Mouse (Mus musculus) hindbrain, embryonic 14.5 days (tissue): ENCODE measurements around the gene Nhsl1. TPM values are rescaled to one million over a fixed set of nuclear protein-coding genes. Genes with fewer than 3 reads are reported as not detected.

Experiments
- ATAC-seq: fragments of 200-750 bp; cut with Nextera tagmentation; 2 replicates; pipeline ENCODE4 v1.8.0; 2017; ENCODE audit warnings: moderate number of reproducible peaks, mild to moderate bottlenecking, moderate TSS enrichment, moderate library complexity; ENCODE audit not compliant: low FRiP score
- DNase-seq: peaks from one replicate; pipeline ENCODE4 v3.0.0-alpha.2; 2015; ENCODE audit warnings: low spot score
- H3K27ac ChIP-seq: fragments of 300-500 bp; sonication (generic); 2 replicates; pipeline ENCODE4 v1.5.1; 2014; ENCODE audit warnings: mild to moderate bottlenecking, moderate library complexity
- H3K27me3 ChIP-seq: fragments of 300-500 bp; sonication (generic); 2 replicates; pipeline ENCODE4 v1.6.1; 2014; ENCODE audit warnings: mild to moderate bottlenecking, low read length, mixed read lengths; ENCODE audit not compliant: control insufficient read depth, insufficient read depth
- H3K36me3 ChIP-seq: fragments of 300-500 bp; sonication (generic); replicated peaks from 2 replicates; pipeline ENCODE4 v1.6.1; 2014; ENCODE audit not compliant: control insufficient read depth, insufficient read depth
- H3K4me1 ChIP-seq: fragments of 300-500 bp; sonication (generic); replicated peaks from 2 replicates; pipeline ENCODE4 v1.6.1; 2014; ENCODE audit warnings: antibody characterized with exemption, low read length, mixed read lengths; ENCODE audit not compliant: control insufficient read depth, insufficient read depth
- H3K4me2 ChIP-seq: fragments of 300-500 bp; sonication (generic); replicated peaks from 2 replicates; pipeline ENCODE4 v1.6.1; 2014; ENCODE audit warnings: mild to moderate bottlenecking, moderate library complexity
- H3K4me3 ChIP-seq: fragments of 300-500 bp; sonication (generic); replicated peaks from 2 replicates; pipeline ENCODE4 v1.5.1; 2014; ENCODE audit warnings: mild to moderate bottlenecking, low read length
- H3K9ac ChIP-seq: fragments of 300-500 bp; sonication (generic); 2 replicates; pipeline ENCODE4 v1.6.1; 2014
- H3K9me3 ChIP-seq: fragments of 300-500 bp; sonication (generic); 2 replicates; pipeline ENCODE4 v1.6.1; 2016; ENCODE audit warnings: low read length; ENCODE audit not compliant: control insufficient read depth
- WGBS: fragments of 180-500 bp; shearing (Covaris S2); extraction: QIAGEN DNeasy Blood & Tissue Kit; methylation state at CpG from one replicate; pipeline ENCODE4 v1.1.7; 2014; 5-methylcytosine and 5-hydroxymethylcytosine counted together
- polyA plus RNA-seq: library from polyadenylated mRNA; unstranded; fragments of >200 nt; fragmentation: Nextera tagmentation; extraction: Ambion mirVana; gene quantifications from 2 replicates; pipeline ENCODE4 v1.2.1, GENCODE M21; 2014

Nhsl1 gene
- polyA plus RNA-seq, 1 experiment from 2014 or later, result 17.8 TPM

GRCm38 (mm10) chr10:18455301-18455920, 136.6 kb downstream of the Nhsl1 start:
- Histone ChIP-seq H3K36me3 (no peaks in the 10 kb centered on the region), H3K9ac (no peak overlapping the region), H3K27ac (no peak overlapping the region), H3K9me3 (no peaks in the 10 kb centered on the region), H3K4me1 (peaks cover 37% of the 10 kb centered on the region), H3K4me2 (no peak overlapping the region), H3K4me3 (no peak overlapping the region), H3K27me3 (no peaks in the 10 kb centered on the region)
- WGBS, result 90% methylated on average over 10 of the region's 10 CpGs
- ATAC-seq (no peak), DNase-seq (no peak)

DNA sequence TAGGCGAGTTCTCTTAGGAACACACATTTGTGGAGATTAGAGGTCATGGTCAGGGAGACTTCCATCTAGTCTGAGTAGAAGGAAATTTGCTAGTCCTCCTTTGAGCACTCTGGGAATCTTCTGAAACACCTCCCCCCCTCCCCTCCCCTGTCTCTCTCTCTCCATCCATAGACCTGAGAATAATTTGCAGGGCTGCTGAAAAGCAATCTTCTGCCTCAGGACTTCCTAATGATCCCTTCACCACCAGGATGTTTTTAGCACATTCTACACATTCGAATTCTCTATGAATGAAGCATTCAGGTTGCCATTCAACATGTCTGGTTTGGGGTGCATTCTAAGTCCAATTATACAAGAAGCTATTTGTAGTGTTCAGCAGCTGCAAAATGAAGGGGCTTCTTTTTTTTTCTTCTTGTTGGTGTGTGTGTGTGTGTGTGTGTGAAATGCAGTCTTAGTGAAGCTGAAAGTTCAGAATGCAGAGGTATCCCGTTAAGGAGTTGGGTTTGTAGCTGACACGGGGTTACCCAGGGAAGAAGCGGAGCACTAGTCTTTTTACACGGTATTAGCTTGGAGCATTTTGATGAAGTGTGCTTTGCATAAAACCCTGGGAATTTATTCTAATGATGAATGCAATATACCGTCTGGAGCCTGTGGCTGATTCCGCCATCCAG, 139.2 kb downstream of the Nhsl1 start:
- peaks cover 38% of the 10 kb centered on the region for H3K4me1 ChIP-seq
- H3K4me3 ChIP-seq, result no peak overlapping the region
- WGBS, result 23% methylated on average over 8 of the region's 8 CpGs
- H3K27me3 ChIP-seq, result no peaks in the 10 kb centered on the region
- ATAC-seq (peak; percentile 25; the same call in 1 of the 2 replicates), DNase-seq (no peak)
- peak overlapping the region; percentile 10; the same call in 1 of the 2 replicates for H3K27ac ChIP-seq
- H3K9ac ChIP-seq, result no peak overlapping the region
- H3K4me2 ChIP-seq, result no peak overlapping the region
- no peaks in the 10 kb centered on the region for H3K9me3 ChIP-seq
- no peaks in the 10 kb centered on the region for H3K36me3 ChIP-seq

- 92% methylated on average over 13 of the region's 13 CpGs for WGBS
- ATAC-seq, result no peak
- H3K36me3 ChIP-seq, result no peaks in the 10 kb centered on the region
- H3K4me1 ChIP-seq, result peaks cover 45% of the 10 kb centered on the region
- no peak overlapping the region for H3K27ac ChIP-seq
- no peak for DNase-seq
- no peaks in the 10 kb centered on the region for H3K9me3 ChIP-seq
- no peak overlapping the region for H3K9ac ChIP-seq
- no peak overlapping the region for H3K4me3 ChIP-seq
- no peak overlapping the region for H3K4me2 ChIP-seq
- no peaks in the 10 kb centered on the region for H3K27me3 ChIP-seq
These were observed 142.6 kb downstream of the Nhsl1 start for GRCm38 (mm10) chr10:18461336-18461735.

DNA sequence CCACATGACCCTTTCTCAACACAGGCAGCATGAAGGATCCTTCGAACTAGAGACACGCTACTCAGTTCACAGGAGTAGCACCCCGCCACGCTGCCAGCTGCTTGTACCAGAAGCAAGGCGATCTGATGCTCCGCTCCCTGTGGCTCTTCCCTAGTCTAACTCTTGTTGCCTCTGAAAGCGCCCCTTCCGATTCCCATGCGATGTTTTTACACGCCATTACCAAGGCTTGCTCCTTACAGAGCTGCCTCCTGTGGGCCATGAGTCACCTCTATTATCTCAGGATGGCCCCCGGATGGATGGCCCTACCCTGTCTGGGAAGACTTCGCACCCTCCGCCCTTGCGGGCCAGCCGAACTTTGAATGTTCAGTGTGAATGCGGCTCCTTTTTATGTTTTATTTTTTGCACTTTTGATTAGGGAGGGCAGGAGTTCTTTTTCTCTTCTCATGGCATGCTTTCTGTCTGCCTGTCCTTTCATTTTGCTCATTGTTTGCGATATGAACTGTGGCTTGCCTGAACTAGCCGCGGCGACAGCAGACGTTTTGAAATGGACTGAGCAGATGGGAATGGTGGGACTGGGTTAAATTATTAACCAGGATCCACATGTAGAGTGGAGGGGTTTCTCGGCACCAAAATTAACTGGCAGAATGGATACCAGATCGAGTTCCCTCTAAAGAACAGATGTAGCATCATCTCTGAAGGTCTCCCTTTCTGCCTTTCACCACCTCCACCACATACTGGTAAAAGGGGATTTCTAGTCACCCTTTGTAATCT, 144.5 kb downstream of the Nhsl1 start:
- no peak overlapping the region; the same call in 1 of the 2 replicates for H3K4me3 ChIP-seq
- H3K27ac ChIP-seq, result no peak overlapping the region
- H3K9ac ChIP-seq, result peak overlapping the region; percentile 12; the same call in 1 of the 2 replicates
- ATAC-seq, result no peak; the same call in 1 of the 2 replicates
- no peaks in the 10 kb centered on the region for H3K27me3 ChIP-seq
- H3K36me3 ChIP-seq, result no peaks in the 10 kb centered on the region
- peaks cover 38% of the 10 kb centered on the region for H3K4me1 ChIP-seq
- H3K9me3 ChIP-seq, result no peaks in the 10 kb centered on the region
- no peak for DNase-seq
- H3K4me2 ChIP-seq, result peak overlapping the region; percentile 47
- WGBS, result 32% methylated on average over 23 of the region's 23 CpGs

DNA sequence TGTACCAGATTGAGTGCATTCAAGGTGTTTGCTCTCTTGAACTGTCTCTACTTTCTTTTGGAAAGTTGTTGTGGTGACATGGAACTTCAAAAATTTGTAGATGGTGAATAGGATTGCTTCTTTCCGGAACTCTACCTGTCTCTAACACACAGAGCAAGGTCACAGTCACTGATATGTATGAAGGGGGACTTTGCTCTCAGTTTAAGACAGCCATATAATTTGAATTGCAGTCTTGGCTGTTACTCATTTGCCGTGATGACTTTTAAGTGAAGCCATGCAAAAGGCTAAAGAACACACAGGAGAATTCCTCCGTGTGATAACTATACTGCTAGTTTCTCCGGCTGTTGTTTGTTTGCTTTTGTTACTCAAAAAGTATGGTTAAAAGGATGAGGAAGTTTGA, 149.6 kb downstream of the Nhsl1 start:
- Histone ChIP-seq H3K4me1 (peaks cover 57% of the 10 kb centered on the region), H3K27ac (peak overlapping the region; percentile 96; the same call in 1 of the 2 replicates), H3K27me3 (no peaks in the 10 kb centered on the region), H3K9me3 (no peaks in the 10 kb centered on the region), H3K4me3 (no peak overlapping the region), H3K36me3 (peaks cover 7% of the 10 kb centered on the region; the same call in 1 of the 2 replicates), H3K4me2 (peak overlapping the region; percentile 71), H3K9ac (no peak overlapping the region)
- DNase-seq (no peak), ATAC-seq (no peak)
- WGBS, result 36% methylated on average over 4 of the region's 4 CpGs

DNA sequence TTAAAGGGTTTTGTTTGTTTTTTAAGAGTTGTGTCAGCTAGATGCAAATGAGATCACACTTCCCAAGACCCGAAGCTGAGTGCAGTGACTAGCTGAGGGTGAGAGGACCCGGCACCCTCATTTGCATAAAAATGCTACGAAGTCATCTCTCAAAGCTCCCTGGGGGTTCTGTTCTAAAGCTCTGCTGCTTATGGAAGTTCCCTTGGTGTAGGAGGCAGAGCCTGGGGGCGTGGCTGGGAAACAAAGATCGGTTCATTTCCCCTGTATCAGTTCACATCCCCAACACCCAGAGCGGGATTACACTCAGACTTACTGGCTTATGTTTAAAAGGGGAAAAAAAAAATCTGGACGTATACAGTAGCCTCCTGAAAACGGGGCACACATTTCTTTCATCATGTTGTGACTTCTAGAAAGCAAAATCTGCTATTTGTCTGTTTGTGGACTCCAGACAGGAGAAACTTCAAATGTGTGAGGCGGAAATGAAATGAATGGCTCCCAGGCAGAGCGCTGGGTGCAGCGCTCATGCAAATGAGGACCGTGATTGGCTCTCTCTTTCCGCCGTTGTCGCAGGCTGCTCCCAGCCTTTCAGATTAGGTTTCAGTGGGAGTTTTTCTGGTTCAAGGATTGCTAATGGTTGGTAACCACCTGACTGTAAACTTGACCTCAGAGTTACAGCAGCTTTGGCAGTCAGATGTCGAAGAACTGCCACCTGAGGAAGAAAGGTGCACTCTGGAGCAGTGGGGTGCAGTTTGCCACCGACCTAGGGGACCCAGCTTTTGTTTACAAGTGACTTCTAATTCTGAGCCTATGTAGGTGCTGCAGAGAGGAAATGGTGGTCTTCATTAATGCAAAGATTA, 150.7 kb downstream of the Nhsl1 start:
- WGBS, result 1% methylated on average over 17 of the region's 17 CpGs
- H3K27ac ChIP-seq, result peak overlapping the region; percentile 96

DNA sequence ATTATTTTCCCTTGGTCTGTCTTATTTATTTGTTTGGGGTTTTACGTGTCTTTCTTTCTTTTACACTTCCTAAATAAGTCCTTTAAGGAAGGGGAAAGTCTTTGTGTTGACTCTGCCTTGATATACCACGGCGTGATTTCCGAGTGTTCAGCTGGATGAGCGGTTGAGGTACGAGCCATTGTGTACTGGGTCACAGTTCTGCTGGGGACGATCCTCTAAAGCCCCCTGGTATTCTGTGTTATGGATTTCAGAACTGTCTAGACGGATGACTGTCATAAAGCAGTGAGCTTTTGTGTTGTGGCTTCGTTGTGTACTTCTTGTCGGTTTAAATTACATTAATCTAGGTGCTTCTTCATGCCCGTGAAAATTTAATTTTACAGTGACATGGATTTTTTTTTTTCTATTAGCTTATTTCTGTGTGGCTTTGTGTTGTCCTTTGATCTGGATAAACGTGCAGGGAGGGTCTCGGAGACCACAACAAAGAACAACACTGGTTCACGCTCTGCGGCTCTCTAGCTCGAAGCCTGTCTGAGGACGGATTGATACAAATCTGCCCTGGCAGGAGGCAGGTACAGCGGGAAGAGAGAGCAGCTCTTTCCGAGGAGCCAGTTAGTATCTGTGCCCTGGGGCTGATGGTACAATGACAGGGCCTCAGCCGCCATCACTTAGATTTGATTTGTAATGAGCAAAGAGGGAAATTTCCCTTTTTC, 151.7 kb downstream of the Nhsl1 start:
- H3K27ac ChIP-seq, result peak overlapping the region; percentile 96
- H3K4me3 ChIP-seq, result peak overlapping the region; percentile 36
- peaks cover 8% of the 10 kb centered on the region; the same call in 1 of the 2 replicates for H3K36me3 ChIP-seq
- H3K9me3 ChIP-seq, result no peaks in the 10 kb centered on the region
- DNase-seq (peak; percentile 64), ATAC-seq (peak; percentile 59)
- H3K4me2 ChIP-seq, result peak overlapping the region; percentile 71
- no peaks in the 10 kb centered on the region for H3K27me3 ChIP-seq
- H3K9ac ChIP-seq, result peak overlapping the region; percentile 75
- H3K4me1 ChIP-seq, result peaks cover 63% of the 10 kb centered on the region
- 10% methylated on average over 20 of the region's 20 CpGs for WGBS

More for the DNA sequence above, 150.7 kb downstream of the Nhsl1 start:
- peaks cover 8% of the 10 kb centered on the region; the same call in 1 of the 2 replicates for H3K36me3 ChIP-seq
- H3K27me3 ChIP-seq, result no peaks in the 10 kb centered on the region
- peaks cover 53% of the 10 kb centered on the region for H3K4me1 ChIP-seq
- DNase-seq (peak; percentile 75), ATAC-seq (peak; percentile 79)
- H3K9ac ChIP-seq, result peak overlapping the region; percentile 75
- H3K9me3 ChIP-seq, result no peaks in the 10 kb centered on the region
- peak overlapping the region; percentile 71 for H3K4me2 ChIP-seq
- H3K4me3 ChIP-seq, result peak overlapping the region; percentile 36

DNA sequence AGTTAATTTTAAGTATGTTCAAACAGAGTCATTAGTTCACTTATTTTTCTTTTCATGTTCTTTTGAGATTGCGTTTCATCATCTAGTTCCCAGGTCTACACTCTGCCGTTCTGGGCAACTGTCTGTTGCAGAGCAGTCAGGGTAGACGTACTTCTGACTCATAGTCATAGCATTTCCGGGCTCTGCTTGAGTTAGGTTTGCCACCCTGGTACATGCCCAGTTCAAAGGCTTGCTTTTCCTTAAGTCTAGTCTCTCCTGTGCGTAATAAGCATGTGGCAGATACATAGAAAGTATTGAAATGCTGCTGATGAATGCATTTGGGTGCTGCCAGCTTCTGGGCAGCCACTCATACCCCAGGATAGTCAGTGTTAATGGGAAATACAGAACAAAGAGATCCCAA, 152.9 kb downstream of the Nhsl1 start:
- no peaks in the 10 kb centered on the region for H3K9me3 ChIP-seq
- peak overlapping the region; percentile 36 for H3K4me3 ChIP-seq
- H3K27me3 ChIP-seq, result no peaks in the 10 kb centered on the region
- H3K36me3 ChIP-seq, result peaks cover 10% of the 10 kb centered on the region
- peak overlapping the region; percentile 75 for H3K9ac ChIP-seq
- no peak for DNase-seq
- peak overlapping the region; percentile 96 for H3K27ac ChIP-seq
- WGBS, result 53% methylated on average over 5 of the region's 5 CpGs
- H3K4me2 ChIP-seq, result peak overlapping the region; percentile 71
- no peak; the same call in 1 of the 2 replicates for ATAC-seq
- H3K4me1 ChIP-seq, result peaks cover 63% of the 10 kb centered on the region
